Mouse (Mus musculus): ENCODE results near the gene Agtpbp1. TPM values are rescaled to one million over a fixed set of nuclear protein-coding genes. Genes with fewer than 3 reads are reported as not detected.
A peak's percentile ranks its signal among the peaks of the same experiment; 100 is the strongest.

Gene Agtpbp1
- polyA plus RNA-seq, 1 experiment from 2014 or later: 12.3 TPM

- Histone ChIP-seq H3K4me3 (no peak overlapping the region), H3K9me3 (no peaks in the 10 kb centered on the region), H3K27me3 (ENCODE audit: insufficient read depth, poor library complexity, severe bottlenecking) (no peaks in the 10 kb centered on the region), H3K27ac (no peak overlapping the region), H3K4me1 (replicated peaks) (no peaks in the 10 kb centered on the region), H3K36me3 (no peaks in the 10 kb centered on the region)
- WGBS: 91% methylated on average over 4 of the region's 4 CpGs
- no peak for DNase-seq (ENCODE audit: low spot score)
Observed at GRCm38 (mm10) chr13:59564505-59564904, 20.5 kb downstream of the Agtpbp1 start.

- no peak overlapping the region for H3K4me3 ChIP-seq
Observed at GRCm38 (mm10) chr13:59562471-59562870, 22.6 kb downstream of the Agtpbp1 start.

GRCm38 (mm10) chr13:59558776-59559175 is 26.3 kb downstream of the Agtpbp1 start:
- 94% methylated on average over 5 of the region's 5 CpGs for WGBS
- no peak overlapping the region for H3K4me3 ChIP-seq

More at GRCm38 (mm10) chr13:59562471-59562870, 22.6 kb downstream of the Agtpbp1 start:
- Histone ChIP-seq H3K27me3 (ENCODE audit: insufficient read depth, poor library complexity, severe bottlenecking) (no peaks in the 10 kb centered on the region), H3K9me3 (no peaks in the 10 kb centered on the region), H3K27ac (no peak overlapping the region), H3K36me3 (no peaks in the 10 kb centered on the region), H3K4me1 (replicated peaks) (peaks cover 6% of the 10 kb centered on the region; the same call in 1 of the 2 replicates)
- 91% methylated on average over 2 of the region's 2 CpGs for WGBS
- no peak for DNase-seq (ENCODE audit: low spot score)

GRCm38 (mm10) chr13:59557185-59557985 is 27.6 kb downstream of the Agtpbp1 start:
- H3K4me1 ChIP-seq (replicated peaks): peaks cover 24% of the 10 kb centered on the region
- peak overlapping the region; percentile 86 for H3K4me3 ChIP-seq
- H3K36me3 ChIP-seq: no peaks in the 10 kb centered on the region
- no peaks in the 10 kb centered on the region; the same call in 1 of the 2 replicates for H3K27me3 ChIP-seq (ENCODE audit: insufficient read depth, poor library complexity, severe bottlenecking)
- H3K9me3 ChIP-seq: no peaks in the 10 kb centered on the region
- WGBS: 1% methylated on average over 73 of the region's 73 CpGs
- H3K27ac ChIP-seq: peak overlapping the region; percentile 91
- DNase-seq (ENCODE audit: low spot score): peak; percentile 91

More at GRCm38 (mm10) chr13:59558776-59559175, 26.3 kb downstream of the Agtpbp1 start:
- H3K27ac ChIP-seq: no peak overlapping the region
- H3K9me3 ChIP-seq: no peaks in the 10 kb centered on the region
- peaks cover 24% of the 10 kb centered on the region for H3K4me1 ChIP-seq (replicated peaks)
- no peaks in the 10 kb centered on the region for H3K36me3 ChIP-seq
- H3K27me3 ChIP-seq (ENCODE audit: insufficient read depth, poor library complexity, severe bottlenecking): no peaks in the 10 kb centered on the region; the same call in 1 of the 2 replicates
- DNase-seq (ENCODE audit: low spot score): no peak

- WGBS: under 1% methylated on average over 45 of the region's 45 CpGs
- Histone ChIP-seq H3K4me3 (peak overlapping the region; percentile 86), H3K9me3 (no peaks in the 10 kb centered on the region), H3K4me1 (replicated peaks) (peaks cover 24% of the 10 kb centered on the region), H3K36me3 (no peaks in the 10 kb centered on the region), H3K27me3 (ENCODE audit: insufficient read depth, poor library complexity, severe bottlenecking) (no peaks in the 10 kb centered on the region; the same call in 1 of the 2 replicates), H3K27ac (peak overlapping the region; percentile 91)
- peak; percentile 67 for DNase-seq (ENCODE audit: low spot score)
Observed at GRCm38 (mm10) chr13:59556670-59557069, 28.4 kb downstream of the Agtpbp1 start.

- DNase-seq (ENCODE audit: low spot score): no peak
- H3K27ac ChIP-seq: no peak overlapping the region
- 81% methylated on average over 8 of the region's 8 CpGs for WGBS
- H3K36me3 ChIP-seq: no peaks in the 10 kb centered on the region
- H3K4me1 ChIP-seq (replicated peaks): peaks cover 24% of the 10 kb centered on the region
- H3K4me3 ChIP-seq: peak overlapping the region; percentile 86
- no peaks in the 10 kb centered on the region for H3K9me3 ChIP-seq
- no peaks in the 10 kb centered on the region; the same call in 1 of the 2 replicates for H3K27me3 ChIP-seq (ENCODE audit: insufficient read depth, poor library complexity, severe bottlenecking)
Observed at GRCm38 (mm10) chr13:59555613-59556192, 29.3 kb downstream of the Agtpbp1 start.

GRCm38 (mm10) chr13:59554772-59555505 is 30.1 kb downstream of the Agtpbp1 start:
- H3K36me3 ChIP-seq: no peaks in the 10 kb centered on the region
- DNase-seq (ENCODE audit: low spot score): no peak
- H3K4me1 ChIP-seq (replicated peaks): peaks cover 24% of the 10 kb centered on the region
- no peaks in the 10 kb centered on the region for H3K9me3 ChIP-seq
- no peaks in the 10 kb centered on the region; the same call in 1 of the 2 replicates for H3K27me3 ChIP-seq (ENCODE audit: insufficient read depth, poor library complexity, severe bottlenecking)
- no peak overlapping the region for H3K27ac ChIP-seq
- 78% methylated on average over 17 of the region's 17 CpGs for WGBS
- peak overlapping the region; percentile 86; the same call in 1 of the 2 replicates for H3K4me3 ChIP-seq

GRCm38 (mm10) chr13:59552751-59553150 is 32.3 kb downstream of the Agtpbp1 start:
- Histone ChIP-seq H3K4me3 (no peak overlapping the region), H3K27me3 (ENCODE audit: insufficient read depth, poor library complexity, severe bottlenecking) (no peaks in the 10 kb centered on the region; the same call in 1 of the 2 replicates), H3K4me1 (replicated peaks) (peaks cover 21% of the 10 kb centered on the region), H3K27ac (no peak overlapping the region), H3K9me3 (no peaks in the 10 kb centered on the region), H3K36me3 (no peaks in the 10 kb centered on the region)
- WGBS: 77% methylated on average over 2 of the region's 2 CpGs
- no peak for DNase-seq (ENCODE audit: low spot score)

GRCm38 (mm10) chr13:59552286-59552685 is 32.7 kb downstream of the Agtpbp1 start:
- Histone ChIP-seq H3K4me3 (no peak overlapping the region), H3K9me3 (no peaks in the 10 kb centered on the region), H3K36me3 (no peaks in the 10 kb centered on the region), H3K4me1 (replicated peaks) (peaks cover 17% of the 10 kb centered on the region), H3K27me3 (ENCODE audit: insufficient read depth, poor library complexity, severe bottlenecking) (no peaks in the 10 kb centered on the region; the same call in 1 of the 2 replicates), H3K27ac (no peak overlapping the region)
- DNase-seq (ENCODE audit: low spot score): no peak
- WGBS: 90% methylated on average over 5 of the region's 5 CpGs

GRCm38 (mm10) chr13:59549318-59549798 is 35.7 kb downstream of the Agtpbp1 start:
- H3K4me3 ChIP-seq: no peak overlapping the region
- no peak for DNase-seq (ENCODE audit: low spot score)
- no peaks in the 10 kb centered on the region for H3K27me3 ChIP-seq (ENCODE audit: insufficient read depth, poor library complexity, severe bottlenecking)
- peaks cover 10% of the 10 kb centered on the region for H3K4me1 ChIP-seq (replicated peaks)
- H3K27ac ChIP-seq: no peak overlapping the region
- H3K9me3 ChIP-seq: no peaks in the 10 kb centered on the region
- 65% methylated on average over 1 of the region's 1 CpGs for WGBS
- no peaks in the 10 kb centered on the region for H3K36me3 ChIP-seq

- no peaks in the 10 kb centered on the region for H3K27me3 ChIP-seq (ENCODE audit: insufficient read depth, poor library complexity, severe bottlenecking)
- H3K9me3 ChIP-seq: no peaks in the 10 kb centered on the region
- H3K4me3 ChIP-seq: no peak overlapping the region
- DNase-seq (ENCODE audit: low spot score): no peak
- no peaks in the 10 kb centered on the region for H3K36me3 ChIP-seq
- H3K27ac ChIP-seq: no peak overlapping the region
- WGBS: 83% methylated on average over 4 of the region's 4 CpGs
- peaks cover 10% of the 10 kb centered on the region for H3K4me1 ChIP-seq (replicated peaks)
Observed at GRCm38 (mm10) chr13:59547716-59548115, 37.3 kb downstream of the Agtpbp1 start.

- H3K27me3 ChIP-seq (ENCODE audit: insufficient read depth, poor library complexity, severe bottlenecking): no peaks in the 10 kb centered on the region
- 82% methylated on average over 2 of the region's 2 CpGs for WGBS
- H3K36me3 ChIP-seq: no peaks in the 10 kb centered on the region
- H3K9me3 ChIP-seq: no peaks in the 10 kb centered on the region
- peaks cover 10% of the 10 kb centered on the region for H3K4me1 ChIP-seq (replicated peaks)
- no peak for DNase-seq (ENCODE audit: low spot score)
- no peak overlapping the region for H3K27ac ChIP-seq
- H3K4me3 ChIP-seq: no peak overlapping the region
Observed at GRCm38 (mm10) chr13:59547091-59547490, 37.9 kb downstream of the Agtpbp1 start.
